Mouse (Mus musculus) small intestine, adult 10 weeks (tissue): Measurements from ENCODE around the gene Ccs. TPM values are rescaled to one million over a fixed set of nuclear protein-coding genes. Genes with fewer than 3 reads are reported as not detected.

Source experiments
- polyA plus RNA-seq: library from polyadenylated mRNA; stranded (reverse); fragments of 350-450 nt; fragmentation: Illumina TruSeq; extraction: RNeasy Lipid Tissue Mini Kit (QIAGEN cat#74804); gene quantifications from one replicate; pipeline ENCODE4 v1.2.3, GENCODE M21; 2014; ENCODE audit warnings: low replicate concordance

The Ccs gene
- 0.74 TPM for polyA plus RNA-seq

GRCm38 (mm10) chr19:4839149-4839548 is at the start of gene Ccs, which contains the start of gene Ccdc87:
Ccs (minus strand) TSS chr19:4839332.
Ccdc87 (plus strand) TSS chr19:4839366.

GRCm38 (mm10) chr19:4878405-4879323 is 39.5 kb upstream of the Ccs start, which contains the start of gene Zdhhc24:
Zdhhc24 (plus strand) TSS chr19:4878668.

GRCm38 (mm10) chr19:4877785-4878184 is 38.7 kb upstream of the Ccs start, which contains the start of gene Actn3:
Actn3 (minus strand) TSS chr19:4877909.

GRCm38 (mm10) chr19:4854552-4855469 is 15.7 kb upstream of the Ccs start, which contains the start of gene Ctsf:
Ctsf (plus strand) TSS chr19:4855130.

GRCm38 (mm10) chr19:4811063-4811908 is 27.8 kb downstream of the Ccs start, which contains the start of the genes Gm21992 and Rbm14:
Gm21992 (minus strand) TSS chr19:4811612.
Rbm14 (minus strand) TSS chr19:4811634.

GRCm38 (mm10) chr19:4793831-4794422 is 45.2 kb downstream of the Ccs start, which contains the start of gene Rbm4:
Rbm4 (minus strand) TSS chr19:4793901.

Other genes starting within 250 kb of the Ccs start
- not detected for gene Lrfn4, start 223.7 kb downstream of the Ccs start, polyA plus RNA-seq
- 1.3 TPM for gene Rce1, start 213.7 kb downstream of the Ccs start, polyA plus RNA-seq
- not detected for gene Gm960, start 140.7 kb downstream of the Ccs start, polyA plus RNA-seq
- gene Sptbn2, start 128.2 kb downstream of the Ccs start, polyA plus RNA-seq = not detected
- gene Rbm4b, start 82.8 kb downstream of the Ccs start, polyA plus RNA-seq = 6.2 TPM
- 11.8 TPM for gene Rbm4, start 45.4 kb downstream of the Ccs start, polyA plus RNA-seq
- 6.5 TPM for gene Gm21992, start 27.7 kb downstream of the Ccs start, polyA plus RNA-seq
- gene Rbm14, start 27.7 kb downstream of the Ccs start, polyA plus RNA-seq = 6.1 TPM
- 0.11 TPM for gene Ccdc87, start within 50 bp of the Ccs start, polyA plus RNA-seq
- gene Ctsf, start 15.8 kb upstream of the Ccs start, polyA plus RNA-seq = 1.3 TPM
- gene Actn3, start 38.6 kb upstream of the Ccs start, polyA plus RNA-seq = not detected
- 12.5 TPM for gene Zdhhc24, start 39.3 kb upstream of the Ccs start, polyA plus RNA-seq
- 0.63 TPM for gene Bbs1, start 67.3 kb upstream of the Ccs start, polyA plus RNA-seq
- 1.7 TPM for gene Dpp3, start 89.0 kb upstream of the Ccs start, polyA plus RNA-seq
- 0.30 TPM for gene Peli3, start 103.8 kb upstream of the Ccs start, polyA plus RNA-seq
- 11.4 TPM for gene Mrpl11, start 122.8 kb upstream of the Ccs start, polyA plus RNA-seq
- not detected for gene Npas4, start 151.0 kb upstream of the Ccs start, polyA plus RNA-seq
- gene Slc29a2, start 184.5 kb upstream of the Ccs start, polyA plus RNA-seq = not detected
- gene B4gat1, start 199.5 kb upstream of the Ccs start, polyA plus RNA-seq = 7.2 TPM
- 0.30 TPM for gene AC124502.3, start 199.6 kb upstream of the Ccs start, polyA plus RNA-seq
- not detected for gene Brms1, start 202.0 kb upstream of the Ccs start, polyA plus RNA-seq
- 0.26 TPM for gene Rin1, start 211.1 kb upstream of the Ccs start, polyA plus RNA-seq
- gene Cd248, start 228.7 kb upstream of the Ccs start, polyA plus RNA-seq = not detected
- gene Tmem151a, start 246.2 kb upstream of the Ccs start, polyA plus RNA-seq = not detected
- 21.1 TPM for gene Yif1a, start 249.2 kb upstream of the Ccs start, polyA plus RNA-seq